Mouse (Mus musculus): ENCODE data around the gene Epb41l2.
A peak's percentile ranks its signal among the peaks of the same experiment; 100 is the strongest.

Gene Epb41l2

GRCm38 (mm10) chr10:25359208-25359958, at the start of gene Epb41l2:
Gene Epb41l2 (plus strand): TSS chr10:25359798.
- peak; percentile 84 to 85 for DNase-seq

DNA sequence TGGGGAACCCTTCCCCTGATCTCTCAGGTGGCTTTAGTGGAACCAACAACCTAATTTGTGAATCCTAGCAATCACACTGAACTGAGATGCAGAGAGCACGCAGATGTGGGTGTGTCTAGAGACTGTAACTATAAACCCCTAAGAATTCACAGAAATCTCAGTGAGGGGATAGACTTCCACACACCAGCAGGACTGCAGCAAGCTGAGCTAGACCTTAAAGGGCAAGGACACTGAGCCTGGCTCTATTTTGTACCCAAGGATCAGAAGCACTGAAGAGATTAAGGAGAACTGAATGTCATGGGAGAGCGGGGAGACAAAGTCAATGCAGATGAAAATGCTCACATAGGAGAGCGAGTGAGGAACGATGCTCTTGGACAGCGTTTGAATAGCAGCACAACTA, 49.6 kb upstream of the Epb41l2 start:
- no peak for DNase-seq

- DNase-seq, result no peak
Measured at GRCm38 (mm10) chr10:25310736-25311135, 48.9 kb upstream of the Epb41l2 start.

DNA sequence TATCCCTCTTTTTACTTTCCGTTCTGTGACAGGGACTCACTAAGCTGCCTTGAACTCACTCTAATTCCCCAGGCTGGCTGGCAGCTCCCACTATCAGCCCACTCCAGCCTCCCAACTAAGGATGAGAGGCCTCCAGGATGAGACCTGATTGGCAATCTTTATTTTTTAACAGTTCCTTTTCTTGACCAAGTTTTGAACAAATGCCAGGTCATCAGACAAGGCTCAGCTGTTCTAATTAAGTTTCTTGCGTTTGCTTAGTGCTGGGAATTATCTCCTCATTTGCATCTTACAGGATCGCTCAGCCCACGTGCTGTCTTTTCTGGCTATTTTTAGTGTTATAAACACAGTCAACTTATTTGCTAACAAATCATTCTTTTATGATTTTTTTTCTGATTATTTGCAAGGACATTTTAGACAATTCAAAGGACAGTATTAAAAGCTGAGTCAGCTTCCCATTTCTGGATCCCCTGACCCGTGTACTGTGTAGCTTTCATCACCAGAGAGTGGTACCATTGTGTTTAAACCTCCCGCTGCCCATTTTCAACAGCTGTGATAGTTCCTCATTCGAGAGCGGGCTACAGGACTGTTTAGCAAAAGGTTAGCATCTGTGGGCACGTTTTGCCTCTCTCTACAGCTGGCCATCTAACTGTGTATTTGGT, 47.9 kb upstream of the Epb41l2 start:
- no peak for DNase-seq

- DNase-seq, result no peak
Measured at GRCm38 (mm10) chr10:25313856-25314584, 45.6 kb upstream of the Epb41l2 start.

- no peak for DNase-seq
Measured at GRCm38 (mm10) chr10:25317665-25318064, 41.9 kb upstream of the Epb41l2 start.

DNA sequence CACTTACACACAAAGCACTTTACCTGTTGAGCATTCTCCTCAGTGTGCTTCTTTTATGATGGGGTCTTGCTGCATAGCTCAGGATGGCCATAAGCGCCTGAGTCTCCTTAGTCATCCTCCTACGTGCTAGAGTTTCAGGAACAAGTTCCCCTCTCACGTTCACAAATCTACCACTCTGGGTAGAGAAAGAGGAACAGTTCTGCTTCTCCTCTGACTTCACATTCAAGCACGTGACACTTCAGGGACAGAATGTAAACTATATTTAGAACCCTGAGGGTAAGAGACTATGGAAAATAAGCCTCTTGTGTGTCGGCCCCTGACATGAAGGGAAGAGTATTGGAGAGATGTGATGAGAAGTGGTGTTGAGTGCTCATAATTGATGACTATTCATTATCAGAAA, 41.2 kb upstream of the Epb41l2 start:
- DNase-seq, result no peak

DNA sequence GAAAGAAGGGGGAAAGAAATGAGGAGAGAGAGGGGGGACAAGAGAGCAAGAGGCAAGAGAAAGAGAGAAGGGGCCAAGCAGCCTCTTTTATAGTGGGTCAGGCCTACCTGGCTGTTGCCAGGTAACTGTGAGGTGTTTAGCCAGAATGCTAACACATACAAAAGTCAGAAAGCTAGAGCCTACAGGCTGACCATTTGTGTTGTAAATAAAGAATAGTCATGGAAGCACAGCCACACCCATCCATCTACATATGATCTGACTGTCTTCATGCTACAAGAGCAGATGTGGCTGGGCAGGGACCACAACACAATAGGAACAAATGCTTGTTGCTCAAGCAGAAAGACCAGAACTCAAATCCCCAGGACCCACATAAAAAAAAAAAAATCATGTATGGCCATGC, 40.1 kb upstream of the Epb41l2 start:
- DNase-seq, result no peak

DNA sequence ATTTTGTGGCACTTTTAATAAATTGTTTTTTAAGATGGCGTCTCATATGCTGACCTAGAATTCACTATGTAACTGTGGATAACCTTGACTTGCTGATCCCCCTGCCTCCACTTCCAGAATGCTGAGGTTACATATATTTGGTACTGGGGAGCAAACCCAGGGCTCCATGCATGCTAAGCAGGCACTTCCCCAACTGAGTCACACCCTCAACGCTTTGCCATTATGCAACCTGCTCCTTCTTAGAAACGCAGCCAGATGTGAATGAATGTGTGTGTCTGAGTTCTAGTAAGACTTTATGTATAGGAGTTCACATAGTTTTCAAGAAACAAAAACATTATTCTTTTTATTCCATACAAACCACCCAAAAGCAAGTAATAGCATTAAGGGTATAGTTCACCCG, 38.4 kb upstream of the Epb41l2 start:
- DNase-seq, result no peak

DNA sequence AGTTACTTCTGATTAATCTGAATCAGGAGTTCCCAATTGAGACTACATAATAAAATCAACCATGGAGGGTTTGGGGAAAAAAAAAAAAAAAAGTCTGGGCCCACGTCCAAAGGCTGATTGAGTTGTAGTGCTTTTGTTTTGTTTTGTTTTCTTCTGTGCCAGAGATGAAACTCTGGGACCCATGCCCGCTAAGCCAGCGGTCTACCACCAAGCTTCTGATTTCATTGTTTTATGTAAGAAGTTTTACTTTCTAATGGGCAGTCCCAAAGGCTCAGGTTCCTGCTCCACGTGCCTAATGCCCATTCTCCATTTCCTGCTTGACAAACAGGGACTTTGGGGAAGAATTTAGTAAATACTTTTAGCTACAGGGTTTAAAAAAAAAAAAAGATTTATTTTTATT, 33.9 kb upstream of the Epb41l2 start:
- no peak for DNase-seq

DNA sequence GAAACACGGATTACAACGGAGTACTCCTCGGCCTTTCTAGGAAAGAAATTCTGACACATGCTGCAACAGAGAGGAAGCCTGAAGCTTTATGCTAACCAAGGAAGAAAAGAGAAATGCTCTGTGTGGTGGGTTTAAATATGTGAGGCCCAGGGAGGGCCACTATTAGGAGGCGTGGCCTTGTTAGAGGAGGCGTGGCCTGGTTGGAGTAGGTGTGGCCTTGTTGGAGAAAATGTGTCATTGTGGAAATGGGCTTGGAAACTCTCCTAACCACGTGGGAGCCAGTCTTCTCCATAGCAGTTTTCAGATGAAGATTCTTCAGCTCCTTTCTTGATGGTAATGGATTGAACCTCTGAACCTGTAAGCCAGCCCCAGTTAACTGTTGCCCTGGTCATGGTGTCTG, 32.1 kb upstream of the Epb41l2 start:
- no peak for DNase-seq

DNA sequence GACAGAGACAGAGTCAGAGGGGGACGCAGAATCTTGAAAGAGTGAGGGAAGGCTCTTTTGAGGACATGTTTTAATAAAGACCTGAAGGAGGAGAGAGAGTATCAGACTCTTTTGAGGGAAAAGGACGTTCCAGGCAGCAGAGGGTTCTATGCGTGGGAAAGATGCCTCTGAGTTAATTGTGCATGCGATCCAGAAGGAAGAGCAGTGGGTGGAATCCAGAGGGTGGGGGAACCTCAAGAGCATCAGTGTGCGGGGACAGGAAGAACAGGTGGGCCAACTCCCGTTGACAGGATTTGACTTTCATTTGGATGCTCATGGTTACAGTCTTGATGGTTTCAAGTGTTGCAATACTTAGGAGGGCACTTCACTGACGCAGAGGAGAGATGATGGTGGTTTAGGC, 29.5 kb upstream of the Epb41l2 start:
- DNase-seq, result no peak

DNA sequence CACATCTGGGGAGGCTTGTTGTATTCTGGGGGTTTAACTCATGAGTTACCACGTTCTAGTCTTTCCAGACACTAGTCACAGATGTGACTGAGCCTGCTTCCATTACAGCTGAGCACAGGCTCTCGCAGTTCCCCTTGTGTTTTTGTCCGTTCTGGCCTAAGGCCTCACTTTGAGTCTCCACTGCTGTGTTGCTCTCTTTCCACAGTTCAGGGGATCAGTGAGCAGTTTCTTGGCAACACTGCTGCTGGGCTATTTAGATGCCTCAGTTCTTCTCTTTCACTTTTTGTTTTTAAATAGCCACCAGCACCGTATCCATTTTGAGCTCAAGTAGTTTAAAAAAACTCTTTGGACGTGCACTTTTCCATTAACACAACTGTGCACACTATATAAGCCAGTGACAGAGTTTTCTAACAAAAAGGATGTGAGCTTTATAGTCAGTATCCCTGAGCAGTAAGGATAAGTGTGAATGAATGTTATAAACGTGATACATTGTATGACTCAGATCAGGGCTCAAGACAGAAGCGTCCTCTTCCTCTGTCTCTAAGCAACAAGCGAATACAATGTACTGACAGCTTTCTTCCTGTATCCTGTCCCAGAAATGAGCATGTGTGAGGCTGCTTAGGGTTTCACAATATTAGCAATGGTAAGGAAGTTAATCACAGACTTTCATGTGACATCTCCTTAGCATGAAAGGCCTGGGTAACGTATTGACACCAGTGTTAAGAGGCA, 28.1 kb upstream of the Epb41l2 start:
- no peak for DNase-seq

DNA sequence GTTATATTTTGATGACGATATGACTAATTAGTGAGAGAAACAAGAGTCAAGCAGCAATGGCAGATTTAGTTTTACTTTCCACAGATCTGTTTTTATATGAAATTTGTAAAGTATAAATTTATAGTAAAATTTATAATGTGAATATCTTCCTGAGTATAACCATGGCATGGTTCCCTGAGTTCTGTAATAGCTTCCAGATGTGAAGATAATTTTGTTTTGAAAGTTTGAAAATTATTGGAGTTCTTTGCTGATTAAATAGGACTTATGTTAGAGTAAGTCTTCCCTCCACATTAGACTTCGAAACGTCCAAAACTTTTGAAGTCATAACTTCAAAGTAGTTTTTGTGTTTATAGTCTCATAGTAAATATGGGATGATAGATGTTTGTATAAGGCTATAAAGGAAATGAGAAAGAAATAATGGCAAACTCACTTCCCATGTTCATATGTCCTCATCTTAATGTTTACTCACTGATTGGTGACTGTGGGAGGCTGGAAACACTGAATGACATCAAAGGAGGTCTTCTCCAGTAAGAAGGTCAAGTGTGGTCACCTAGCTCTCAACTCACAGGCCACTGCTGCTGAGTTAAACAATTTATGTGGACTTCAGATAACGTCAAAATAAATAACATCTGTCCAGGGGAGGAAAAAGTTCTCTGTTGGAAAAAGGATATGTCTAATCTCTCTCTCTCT, 26.1 kb upstream of the Epb41l2 start:
- DNase-seq, result no peak

DNA sequence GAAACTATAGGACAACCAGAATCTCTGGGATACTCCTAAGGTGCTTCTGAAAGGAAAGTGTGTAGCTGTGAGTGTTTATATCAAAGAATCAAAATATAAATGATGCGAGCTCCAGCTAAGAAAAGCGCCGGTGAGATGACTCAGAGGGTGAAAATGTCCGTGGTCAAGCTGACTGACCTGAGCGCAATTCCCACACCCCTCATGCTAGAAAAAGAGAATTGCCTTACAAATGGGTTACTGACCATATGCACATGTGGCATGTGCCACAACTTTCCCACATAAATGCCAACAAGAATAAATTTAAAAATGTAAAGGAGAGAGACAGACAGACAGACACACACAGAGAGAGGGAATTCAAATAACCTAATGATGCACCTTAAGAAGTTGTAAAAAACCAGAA, 18.9 kb upstream of the Epb41l2 start:
- DNase-seq, result no peak

DNA sequence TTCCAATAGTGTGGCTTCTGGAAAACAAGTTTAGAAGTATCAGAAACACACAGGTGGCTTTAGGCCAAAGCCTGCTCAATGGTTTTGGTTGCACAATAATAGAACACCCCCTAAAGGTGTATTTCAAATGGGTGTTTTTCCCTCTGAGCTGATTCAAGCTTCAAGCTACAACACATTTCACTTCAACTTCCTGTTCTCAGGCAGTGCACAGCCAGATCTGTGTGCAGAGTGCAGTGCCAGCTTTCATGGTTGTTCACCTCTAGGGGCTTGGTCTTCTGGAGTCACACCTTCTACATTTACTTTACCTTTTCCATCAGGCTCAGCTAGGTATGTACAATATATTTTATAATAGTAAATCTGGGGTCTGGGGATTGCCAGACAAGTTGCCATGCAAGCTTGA, 16.8 kb upstream of the Epb41l2 start:
- DNase-seq, result no peak

DNA sequence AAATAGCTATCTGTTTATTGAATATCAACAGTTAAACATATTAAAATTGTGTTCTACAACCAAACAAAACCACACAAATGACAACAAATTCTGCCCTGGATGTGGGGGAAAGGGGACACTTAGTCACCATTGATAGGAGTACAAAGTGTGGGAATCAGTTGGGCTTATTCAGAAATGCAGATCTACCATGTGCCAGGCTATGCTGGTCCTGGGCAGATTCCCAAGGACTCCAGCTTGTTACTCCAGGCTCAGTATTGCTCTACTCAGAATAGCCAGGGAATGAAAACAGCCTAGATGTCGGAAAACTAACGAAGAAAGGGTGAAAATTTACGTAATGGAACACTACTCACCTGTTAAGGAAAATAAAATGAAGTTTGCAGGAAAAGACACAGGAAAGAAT, 5.7 kb upstream of the Epb41l2 start:
- DNase-seq, result no peak

GRCm38 (mm10) chr10:25354390-25354789, 5.2 kb upstream of the Epb41l2 start:
- DNase-seq, result no peak

GRCm38 (mm10) chr10:25359959-25360811, 587 bp downstream of the Epb41l2 start:
- peak; percentile 24 to 33 for DNase-seq

DNA sequence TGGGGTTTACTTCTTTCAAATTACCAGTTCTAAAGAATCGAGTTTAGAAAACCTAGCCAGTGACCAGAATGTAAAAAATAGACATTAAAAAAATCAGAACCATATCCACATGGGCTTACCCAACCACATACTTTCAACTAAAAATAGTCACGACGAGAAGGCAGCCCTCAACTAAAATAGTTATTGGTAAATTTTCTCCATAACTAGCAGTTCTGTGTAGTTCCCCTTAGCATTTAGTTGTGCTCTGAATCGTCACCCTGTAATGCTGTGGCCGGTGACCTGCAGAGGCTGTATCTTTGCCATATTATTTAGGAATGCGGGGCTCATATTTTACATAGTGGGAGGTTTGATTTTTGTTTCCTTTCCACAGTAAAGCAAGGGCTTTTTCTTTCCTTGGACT, 2.6 kb downstream of the Epb41l2 start:
- no peak for DNase-seq

DNA sequence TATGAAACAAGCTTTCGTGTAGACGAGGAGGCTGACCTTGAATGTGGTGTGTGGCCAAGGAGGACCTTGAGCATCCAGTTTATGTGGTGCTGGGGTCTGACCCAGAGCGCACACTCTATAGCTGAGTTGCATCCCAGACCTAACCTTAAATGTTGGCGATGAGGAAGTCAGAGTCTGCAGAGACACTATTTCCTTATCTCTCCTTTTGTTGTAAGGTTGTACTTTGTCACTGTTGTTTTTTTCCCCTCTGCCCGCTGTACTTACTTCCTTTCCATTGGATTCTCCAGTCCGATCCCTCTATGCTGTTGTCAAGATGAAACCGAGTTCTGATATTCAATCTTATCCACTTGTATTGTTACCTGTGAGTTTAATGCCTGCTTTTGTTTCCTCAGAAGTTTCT, 5.6 kb downstream of the Epb41l2 start:
- DNase-seq, result no peak

DNA sequence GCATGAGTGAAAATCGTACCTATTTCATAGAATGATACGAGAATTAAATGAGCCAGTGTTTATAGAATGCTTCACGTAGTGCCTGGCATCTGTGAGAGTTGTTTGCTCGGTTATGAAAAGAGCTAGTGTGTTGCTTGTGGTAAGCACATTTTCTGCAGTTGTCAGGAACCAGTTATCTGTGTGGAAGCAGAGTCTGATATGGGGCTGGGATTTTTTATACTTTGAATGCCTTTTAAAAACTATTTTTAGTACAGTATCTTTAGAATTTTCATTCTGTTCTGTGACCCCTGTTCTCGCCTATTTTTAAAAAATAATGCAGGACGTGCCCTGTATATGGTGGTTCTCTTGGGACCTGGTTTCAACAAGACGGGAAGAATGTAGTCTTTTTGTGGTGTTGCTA, 6.1 kb downstream of the Epb41l2 start:
- no peak for DNase-seq

Measured in thymus, adult 18-20 months (tissue).